Mouse (Mus musculus) limb, embryonic 14.5 days (tissue): ENCODE data around the gene Tsc1. TPM values are rescaled to one million over a fixed set of nuclear protein-coding genes. Genes with fewer than 3 reads are reported as not detected.

Experiments
- ATAC-seq: fragments of 200-750 bp; cut with Nextera tagmentation; 2 replicates; pipeline ENCODE4 v1.8.0; 2017; ENCODE audit warnings: low read depth, moderate number of reproducible peaks, moderate TSS enrichment; ENCODE audit not compliant: low FRiP score
- DNase-seq: peaks from one replicate; pipeline ENCODE4 v3.0.0-alpha.2; 2015; ENCODE audit warnings: low spot score
- H3K27ac ChIP-seq: fragments of 300-500 bp; sonication (generic); replicated peaks from 2 replicates; pipeline ENCODE4 v1.5.1; 2014; ENCODE audit warnings: low read depth, mild to moderate bottlenecking, low read length, moderate library complexity, mixed read lengths
- H3K27me3 ChIP-seq: fragments of 300-500 bp; sonication (generic); 2 replicates; pipeline ENCODE4 v1.6.1; 2014; ENCODE audit warnings: low read length, mixed read lengths; ENCODE audit not compliant: control insufficient read depth, insufficient read depth
- H3K36me3 ChIP-seq: fragments of 300-500 bp; sonication (generic); 2 replicates; pipeline ENCODE4 v1.6.1; 2014; ENCODE audit warnings: mild to moderate bottlenecking, low read length, moderate library complexity, mixed read lengths; ENCODE audit not compliant: control insufficient read depth, insufficient read depth
- H3K4me1 ChIP-seq: fragments of 300-500 bp; sonication (generic); 2 replicates; pipeline ENCODE4 v1.6.1; 2014; ENCODE audit warnings: antibody characterized with exemption, low read length, mixed read lengths; ENCODE audit not compliant: control insufficient read depth, insufficient read depth
- H3K4me2 ChIP-seq: fragments of 300-500 bp; sonication (generic); replicated peaks from 2 replicates; pipeline ENCODE4 v1.6.1; 2014; ENCODE audit warnings: low read depth, mild to moderate bottlenecking, low read length, moderate library complexity; ENCODE audit not compliant: severe bottlenecking
- H3K4me3 ChIP-seq: fragments of 300-500 bp; sonication (generic); replicated peaks from 2 replicates; pipeline ENCODE4 v1.5.1; 2014; ENCODE audit warnings: low read length
- H3K9ac ChIP-seq: fragments of 300-500 bp; sonication (generic); 2 replicates; pipeline ENCODE4 v1.6.1; 2014; ENCODE audit warnings: mild to moderate bottlenecking, low read depth, low read length, moderate library complexity; ENCODE audit not compliant: severe bottlenecking
- H3K9me3 ChIP-seq: fragments of 300-500 bp; sonication (generic); 2 replicates; pipeline ENCODE4 v1.6.1; 2016; ENCODE audit warnings: low read length; ENCODE audit not compliant: control insufficient read depth
- POLR2A ChIP-seq: fragments of 200-500 bp; IDR thresholded peaks from 2 replicates; pipeline ENCODE4 v1.8.0; 2012; ENCODE audit warnings: inconsistent platforms, mild to moderate bottlenecking, moderate library complexity, borderline replicate concordance; ENCODE audit not compliant: insufficient read depth, insufficient read length; ENCODE audit errors: extremely low read depth
- WGBS: fragments of 180-500 bp; shearing (Covaris S2); extraction: QIAGEN DNeasy Blood & Tissue Kit; methylation state at CpG from one replicate; pipeline ENCODE4 v1.1.7; 2014; 5-methylcytosine and 5-hydroxymethylcytosine counted together
- polyA plus RNA-seq, 2 experiments: library from polyadenylated mRNA; depleted of rRNA in 1 of 2; stranded (reverse) in 1 of 2; unstranded in 1 of 2; fragments of >200 nt; fragmentation: Nextera tagmentation in 1 of 2; extraction: Ambion mirVana in 1 of 2; gene quantifications; 2 replicates each; pipeline versions ENCODE4 v1.2.1 to v1.2.3; 2012 to 2014

The Tsc1 gene
- polyA plus RNA-seq, 2 experiments, result 15.7 to 18.5 TPM

- no peak overlapping the region for H3K9ac ChIP-seq
- ATAC-seq, result no peak
These were observed 43.1 kb upstream of the Tsc1 start for GRCm38 (mm10) chr2:28597733-28598547.

GRCm38 (mm10) chr2:28598692-28599568 lies 42.1 kb upstream of the Tsc1 start:
- TF ChIP-seq POLR2A, result no peak
- no peak overlapping the region for H3K4me3 ChIP-seq
- no peaks in the 10 kb centered on the region for H3K4me1 ChIP-seq
- H3K27me3 ChIP-seq, result no peaks in the 10 kb centered on the region
- no peak for DNase-seq
- no peak for ATAC-seq
- 68% methylated on average over 12 of the region's 12 CpGs for WGBS
- H3K27ac ChIP-seq, result no peak overlapping the region
- H3K9ac ChIP-seq, result 0 out of 2 replicates have a peak overlapping the region, but pooled peaks have one; percentile 12
- no peak overlapping the region for H3K4me2 ChIP-seq
- no peaks in the 10 kb centered on the region for H3K9me3 ChIP-seq
- no peaks in the 10 kb centered on the region for H3K36me3 ChIP-seq

More at GRCm38 (mm10) chr2:28597733-28598547, 43.1 kb upstream of the Tsc1 start:
- no peaks in the 10 kb centered on the region for H3K9me3 ChIP-seq
- no peaks in the 10 kb centered on the region for H3K27me3 ChIP-seq
- 72% methylated on average over 7 of the region's 7 CpGs for WGBS
- H3K27ac ChIP-seq, result no peak overlapping the region
- TF ChIP-seq POLR2A, result no peak
- no peak overlapping the region for H3K4me3 ChIP-seq
- no peaks in the 10 kb centered on the region for H3K4me1 ChIP-seq
- H3K4me2 ChIP-seq, result no peak overlapping the region
- H3K36me3 ChIP-seq, result no peaks in the 10 kb centered on the region
- no peak for DNase-seq

- 76% methylated on average over 6 of the region's 6 CpGs for WGBS
- TF ChIP-seq POLR2A, result no peak
- H3K4me3 ChIP-seq, result no peak overlapping the region
These were observed 41.5 kb upstream of the Tsc1 start for GRCm38 (mm10) chr2:28599569-28599900.

GRCm38 (mm10) chr2:28601720-28602590 lies 39.1 kb upstream of the Tsc1 start:
- DNase-seq, result no peak
- Histone ChIP-seq H3K4me2 (no peak overlapping the region), H3K4me1 (no peaks in the 10 kb centered on the region), H3K27me3 (no peaks in the 10 kb centered on the region), H3K4me3 (no peak overlapping the region), H3K36me3 (no peaks in the 10 kb centered on the region), H3K27ac (no peak overlapping the region), H3K9ac (no peak overlapping the region), H3K9me3 (no peaks in the 10 kb centered on the region)
- no peak for TF ChIP-seq POLR2A
- no peak for ATAC-seq
- 64% methylated on average over 12 of the region's 12 CpGs for WGBS

More at GRCm38 (mm10) chr2:28599569-28599900, 41.5 kb upstream of the Tsc1 start:
- Histone ChIP-seq H3K4me1 (no peaks in the 10 kb centered on the region), H3K9ac (no peak overlapping the region), H3K27me3 (no peaks in the 10 kb centered on the region), H3K36me3 (no peaks in the 10 kb centered on the region), H3K27ac (no peak overlapping the region), H3K9me3 (no peaks in the 10 kb centered on the region), H3K4me2 (no peak overlapping the region)
- no peak for DNase-seq
- ATAC-seq, result no peak

GRCm38 (mm10) chr2:28603542-28603941 lies 37.5 kb upstream of the Tsc1 start:
- H3K4me1 ChIP-seq, result no peaks in the 10 kb centered on the region
- no peak for TF ChIP-seq POLR2A
- no peak overlapping the region for H3K9ac ChIP-seq
- no peak overlapping the region for H3K4me3 ChIP-seq
- H3K9me3 ChIP-seq, result no peaks in the 10 kb centered on the region
- H3K36me3 ChIP-seq, result no peaks in the 10 kb centered on the region
- no peaks in the 10 kb centered on the region for H3K27me3 ChIP-seq
- H3K4me2 ChIP-seq, result no peak overlapping the region
- DNase-seq (no peak), ATAC-seq (no peak)
- H3K27ac ChIP-seq, result no peak overlapping the region
- 80% methylated on average over 5 of the region's 5 CpGs for WGBS
